Mouse (Mus musculus): ENCODE measurements around the gene Svs1. TPM values are rescaled to one million over a fixed set of nuclear protein-coding genes. Genes with fewer than 3 reads are reported as not detected.
"Not testable (repeated sequence)": the region's sequence is repeated elsewhere in the genome, so short reads cannot be mapped to it uniquely, and the experiment has no call there.

Gene Svs1
- not detected in 2 replicates for polyA plus RNA-seq (2012; ENCODE audit: insufficient read depth, insufficient read length, low replicate concordance, missing spikeins)

GRCm38 (mm10) chr6:48986444-48986990 is at the start of gene Svs1:
Gene Svs1 (plus strand): TSS chr6:48986861.
- Histone ChIP-seq H3K4me1 (ENCODE audit: control insufficient read depth, insufficient read depth, low read length) (no peaks in the 10 kb centered on the region), H3K4me3 (ENCODE audit: insufficient read depth, low read depth, low read length) (no peak within 1 kb of the TSS), H3K27ac (ENCODE audit: insufficient read depth, low read depth, low read length) (no peak within 1 kb of the TSS)
- TF ChIP-seq POLR2A (IDR thresholded peaks at IDR 0.05; ENCODE audit: insufficient read depth, low read depth, low read length) (no peak), CTCF (IDR thresholded peaks at IDR 0.05; ENCODE audit: insufficient read depth, low read depth, low read length) (no peak)
- WGBS, result 64% methylated on average over 7 of the region's 7 CpGs

GRCm38 (mm10) chr6:48949596-48949995 is 37.1 kb upstream of the Svs1 start:
- Histone ChIP-seq H3K4me3 (ENCODE audit: insufficient read depth, low read depth, low read length) (no peak overlapping the region), H3K27ac (ENCODE audit: insufficient read depth, low read depth, low read length) (no peak overlapping the region), H3K4me1 (ENCODE audit: control insufficient read depth, insufficient read depth, low read length) (no peaks in the 10 kb centered on the region)
- TF ChIP-seq CTCF (IDR thresholded peaks at IDR 0.05; ENCODE audit: insufficient read depth, low read depth, low read length), result no peak
- TF ChIP-seq POLR2A (IDR thresholded peaks at IDR 0.05; ENCODE audit: insufficient read depth, low read depth, low read length), result no peak
- 76% methylated on average over 2 of the region's 2 CpGs for WGBS

- no peak overlapping the region for H3K27ac ChIP-seq (ENCODE audit: insufficient read depth, low read depth, low read length)
- no peak overlapping the region for H3K4me3 ChIP-seq (ENCODE audit: insufficient read depth, low read depth, low read length)
- no peak for TF ChIP-seq CTCF (IDR thresholded peaks at IDR 0.05; ENCODE audit: insufficient read depth, low read depth, low read length)
- no peak for TF ChIP-seq POLR2A (IDR thresholded peaks at IDR 0.05; ENCODE audit: insufficient read depth, low read depth, low read length)
- 87% methylated on average over 5 of the region's 5 CpGs for WGBS
- H3K4me1 ChIP-seq (ENCODE audit: control insufficient read depth, insufficient read depth, low read length), result no peaks in the 10 kb centered on the region
These were observed 36.0 kb upstream of the Svs1 start for GRCm38 (mm10) chr6:48950676-48951075.

GRCm38 (mm10) chr6:48951630-48952029 is 35.0 kb upstream of the Svs1 start:
- TF ChIP-seq CTCF (IDR thresholded peaks at IDR 0.05; ENCODE audit: insufficient read depth, low read depth, low read length) (no peak), POLR2A (IDR thresholded peaks at IDR 0.05; ENCODE audit: insufficient read depth, low read depth, low read length) (no peak)
- Histone ChIP-seq H3K4me1 (ENCODE audit: control insufficient read depth, insufficient read depth, low read length) (no peaks in the 10 kb centered on the region), H3K27ac (ENCODE audit: insufficient read depth, low read depth, low read length) (no peak overlapping the region), H3K4me3 (ENCODE audit: insufficient read depth, low read depth, low read length) (no peak overlapping the region)
- WGBS, result 89% methylated on average over 6 of the region's 6 CpGs

GRCm38 (mm10) chr6:48953220-48953619 is 33.4 kb upstream of the Svs1 start:
- H3K4me1 ChIP-seq (ENCODE audit: control insufficient read depth, insufficient read depth, low read length), result no peaks in the 10 kb centered on the region
- 91% methylated on average over 5 of the region's 5 CpGs for WGBS
- TF ChIP-seq POLR2A (IDR thresholded peaks at IDR 0.05; ENCODE audit: insufficient read depth, low read depth, low read length) (no peak), CTCF (IDR thresholded peaks at IDR 0.05; ENCODE audit: insufficient read depth, low read depth, low read length) (no peak)

GRCm38 (mm10) chr6:48954211-48954610 is 32.5 kb upstream of the Svs1 start:
- Histone ChIP-seq H3K27ac (ENCODE audit: insufficient read depth, low read depth, low read length) (no peak overlapping the region), H3K4me3 (ENCODE audit: insufficient read depth, low read depth, low read length) (no peak overlapping the region), H3K4me1 (ENCODE audit: control insufficient read depth, insufficient read depth, low read length) (no peaks in the 10 kb centered on the region)
- TF ChIP-seq CTCF (IDR thresholded peaks at IDR 0.05; ENCODE audit: insufficient read depth, low read depth, low read length) (no peak), POLR2A (IDR thresholded peaks at IDR 0.05; ENCODE audit: insufficient read depth, low read depth, low read length) (no peak)
- 88% methylated on average over 5 of the region's 5 CpGs for WGBS

More at GRCm38 (mm10) chr6:48953220-48953619, 33.4 kb upstream of the Svs1 start:
- no peak overlapping the region for H3K4me3 ChIP-seq (ENCODE audit: insufficient read depth, low read depth, low read length)
- no peak overlapping the region for H3K27ac ChIP-seq (ENCODE audit: insufficient read depth, low read depth, low read length)

- Histone ChIP-seq H3K4me1 (ENCODE audit: control insufficient read depth, insufficient read depth, low read length) (no peaks in the 10 kb centered on the region), H3K27ac (ENCODE audit: insufficient read depth, low read depth, low read length) (no peak overlapping the region), H3K4me3 (ENCODE audit: insufficient read depth, low read depth, low read length) (no peak overlapping the region)
- 47% methylated on average over 1 of the region's 1 CpGs for WGBS
- TF ChIP-seq CTCF (IDR thresholded peaks at IDR 0.05; ENCODE audit: insufficient read depth, low read depth, low read length) (no peak), POLR2A (IDR thresholded peaks at IDR 0.05; ENCODE audit: insufficient read depth, low read depth, low read length) (no peak)
These were observed 31.7 kb upstream of the Svs1 start for GRCm38 (mm10) chr6:48954946-48955345.

GRCm38 (mm10) chr6:48956785-48957184 is 29.9 kb upstream of the Svs1 start:
- WGBS, result 88% methylated on average over 4 of the region's 4 CpGs

GRCm38 (mm10) chr6:48958053-48958452 is 28.6 kb upstream of the Svs1 start:
- H3K27ac ChIP-seq (ENCODE audit: insufficient read depth, low read depth, low read length), result no peak overlapping the region
- 52% methylated on average over 1 of the region's 1 CpGs for WGBS
- no peaks in the 10 kb centered on the region for H3K4me1 ChIP-seq (ENCODE audit: control insufficient read depth, insufficient read depth, low read length)

More at GRCm38 (mm10) chr6:48956785-48957184, 29.9 kb upstream of the Svs1 start:
- Histone ChIP-seq H3K4me1 (ENCODE audit: control insufficient read depth, insufficient read depth, low read length) (no peaks in the 10 kb centered on the region), H3K27ac (ENCODE audit: insufficient read depth, low read depth, low read length) (no peak overlapping the region), H3K4me3 (ENCODE audit: insufficient read depth, low read depth, low read length) (no peak overlapping the region)
- TF ChIP-seq CTCF (IDR thresholded peaks at IDR 0.05; ENCODE audit: insufficient read depth, low read depth, low read length) (no peak), POLR2A (IDR thresholded peaks at IDR 0.05; ENCODE audit: insufficient read depth, low read depth, low read length) (no peak)

GRCm38 (mm10) chr6:48959151-48959550 is 27.5 kb upstream of the Svs1 start:
- 33% methylated on average over 7 of the region's 7 CpGs for WGBS
- H3K4me1 ChIP-seq (ENCODE audit: control insufficient read depth, insufficient read depth, low read length); H3K4me3 ChIP-seq (ENCODE audit: insufficient read depth, low read depth, low read length); H3K27ac ChIP-seq (ENCODE audit: insufficient read depth, low read depth, low read length): not testable (repeated sequence)

More at GRCm38 (mm10) chr6:48958053-48958452, 28.6 kb upstream of the Svs1 start:
- no peak overlapping the region for H3K4me3 ChIP-seq (ENCODE audit: insufficient read depth, low read depth, low read length)
- TF ChIP-seq CTCF (IDR thresholded peaks at IDR 0.05; ENCODE audit: insufficient read depth, low read depth, low read length), result no peak
- no peak for TF ChIP-seq POLR2A (IDR thresholded peaks at IDR 0.05; ENCODE audit: insufficient read depth, low read depth, low read length)

GRCm38 (mm10) chr6:48966696-48967095 is 20.0 kb upstream of the Svs1 start:
- not testable (repeated sequence) for H3K27ac ChIP-seq (ENCODE audit: insufficient read depth, low read depth, low read length); H3K4me3 ChIP-seq (ENCODE audit: insufficient read depth, low read depth, low read length); H3K4me1 ChIP-seq (ENCODE audit: control insufficient read depth, insufficient read depth, low read length)
- 90% methylated on average over 5 of the region's 5 CpGs for WGBS

All from olfactory bulb, adult 2 months (tissue).